Mouse (Mus musculus): ENCODE data around the gene Nup54. TPM values are rescaled to one million over a fixed set of nuclear protein-coding genes. Genes with fewer than 3 reads are reported as not detected.

The Nup54 gene
- polyA plus RNA-seq, 1 experiment from 2014 or later, result 37.3 TPM

- H3K27me3 ChIP-seq (ENCODE audit: insufficient read depth, low read length), result no peaks in the 10 kb centered on the region
- no peak for TF ChIP-seq CTCF (IDR thresholded peaks at IDR 0.05; ENCODE audit: low read depth)
- peaks cover 10% of the 10 kb centered on the region; the same call in 1 of the 2 replicates for H3K36me3 ChIP-seq (ENCODE audit: insufficient read depth, low read length)
- 89% methylated on average over 7 of the region's 7 CpGs for WGBS
- H3K9ac ChIP-seq (ENCODE audit: low read depth, low read length), result no peak overlapping the region
- no peaks in the 10 kb centered on the region for H3K4me1 ChIP-seq (replicated peaks; ENCODE audit: insufficient read depth, low read length)
- no peaks in the 10 kb centered on the region for H3K9me3 ChIP-seq (replicated peaks; ENCODE audit: low read length)
- no peak for ATAC-seq (replicated peaks; ENCODE audit: low FRiP score, low read depth)
- no peak overlapping the region for H3K4me3 ChIP-seq (replicated peaks; ENCODE audit: low read depth, low read length)
- no peak for DNase-seq (ENCODE audit: low spot score)
- no peak overlapping the region for H3K4me2 ChIP-seq (ENCODE audit: low read length)
- H3K27ac ChIP-seq, result no peak overlapping the region
Observed at GRCm38 (mm10) chr5:92442914-92443313, 7.9 kb upstream of the Nup54 start.

- DNase-seq (ENCODE audit: low spot score) (no peak), ATAC-seq (replicated peaks; ENCODE audit: low FRiP score, low read depth) (no peak)
- no peak overlapping the region for H3K27ac ChIP-seq
- no peaks in the 10 kb centered on the region for H3K9me3 ChIP-seq (replicated peaks; ENCODE audit: low read length)
- no peak for TF ChIP-seq CTCF (IDR thresholded peaks at IDR 0.05; ENCODE audit: low read depth)
- H3K27me3 ChIP-seq (ENCODE audit: insufficient read depth, low read length), result no peaks in the 10 kb centered on the region
- no peak overlapping the region for H3K9ac ChIP-seq (ENCODE audit: low read depth, low read length)
- peaks cover 3% of the 10 kb centered on the region; the same call in 1 of the 2 replicates for H3K36me3 ChIP-seq (ENCODE audit: insufficient read depth, low read length)
- no peaks in the 10 kb centered on the region for H3K4me1 ChIP-seq (replicated peaks; ENCODE audit: insufficient read depth, low read length)
- H3K4me2 ChIP-seq (ENCODE audit: low read length), result no peak overlapping the region
- WGBS, result 54% methylated on average over 5 of the region's 5 CpGs
- H3K4me3 ChIP-seq (replicated peaks; ENCODE audit: low read depth, low read length), result no peak overlapping the region
Observed at GRCm38 (mm10) chr5:92441494-92441893, 6.5 kb upstream of the Nup54 start.

- ATAC-seq (replicated peaks; ENCODE audit: low FRiP score, low read depth) (no peak), DNase-seq (ENCODE audit: low spot score) (no peak)
- H3K4me1 ChIP-seq (replicated peaks; ENCODE audit: insufficient read depth, low read length), result no peaks in the 10 kb centered on the region
- H3K27me3 ChIP-seq (ENCODE audit: insufficient read depth, low read length), result no peaks in the 10 kb centered on the region
- no peak overlapping the region for H3K27ac ChIP-seq
- no peak overlapping the region for H3K4me3 ChIP-seq (replicated peaks; ENCODE audit: low read depth, low read length)
- H3K9me3 ChIP-seq (replicated peaks; ENCODE audit: low read length), result no peaks in the 10 kb centered on the region
- no peak overlapping the region for H3K4me2 ChIP-seq (ENCODE audit: low read length)
- H3K9ac ChIP-seq (ENCODE audit: low read depth, low read length), result no peak overlapping the region
- no peaks in the 10 kb centered on the region; the same call in 1 of the 2 replicates for H3K36me3 ChIP-seq (ENCODE audit: insufficient read depth, low read length)
- WGBS, result 81% methylated on average over 8 of the region's 8 CpGs
- no peak for TF ChIP-seq CTCF (IDR thresholded peaks at IDR 0.05; ENCODE audit: low read depth)
Observed at GRCm38 (mm10) chr5:92438540-92438939, 3.5 kb upstream of the Nup54 start.

GRCm38 (mm10) chr5:92434571-92434985 is 441 bp downstream of the Nup54 start:
- Histone ChIP-seq H3K27me3 (ENCODE audit: insufficient read depth, low read length) (no peaks in the 10 kb centered on the region), H3K4me1 (replicated peaks; ENCODE audit: insufficient read depth, low read length) (no peaks in the 10 kb centered on the region), H3K9ac (ENCODE audit: low read depth, low read length) (peak overlapping the region; percentile 81), H3K36me3 (ENCODE audit: insufficient read depth, low read length) (no peaks in the 10 kb centered on the region), H3K4me2 (ENCODE audit: low read length) (peak overlapping the region; percentile 85), H3K9me3 (replicated peaks; ENCODE audit: low read length) (no peaks in the 10 kb centered on the region), H3K4me3 (replicated peaks; ENCODE audit: low read depth, low read length) (peak overlapping the region; percentile 99), H3K27ac (peak overlapping the region; percentile 89)
- DNase-seq (ENCODE audit: low spot score) (peak; percentile 20), ATAC-seq (replicated peaks; ENCODE audit: low FRiP score, low read depth) (no peak; the same call in 1 of the 2 replicates)
- TF ChIP-seq CTCF (IDR thresholded peaks at IDR 0.05; ENCODE audit: low read depth), result no peak
- WGBS, result 0% methylated on average over 31 of the region's 39 CpGs

- Histone ChIP-seq H3K9me3 (replicated peaks; ENCODE audit: low read length) (no peaks in the 10 kb centered on the region), H3K27me3 (ENCODE audit: insufficient read depth, low read length) (no peaks in the 10 kb centered on the region), H3K4me2 (ENCODE audit: low read length) (peak overlapping the region; percentile 85), H3K4me3 (replicated peaks; ENCODE audit: low read depth, low read length) (peak overlapping the region; percentile 99), H3K27ac (no peak overlapping the region), H3K4me1 (replicated peaks; ENCODE audit: insufficient read depth, low read length) (no peaks in the 10 kb centered on the region), H3K36me3 (ENCODE audit: insufficient read depth, low read length) (0 out of 2 replicates have a peak, but pooled peaks cover 3% of the 10 kb centered on the region), H3K9ac (ENCODE audit: low read depth, low read length) (peak overlapping the region; percentile 81)
- no peak for TF ChIP-seq CTCF (IDR thresholded peaks at IDR 0.05; ENCODE audit: low read depth)
- ATAC-seq (replicated peaks; ENCODE audit: low FRiP score, low read depth) (no peak), DNase-seq (ENCODE audit: low spot score) (peak; percentile 27)
- under 1% methylated on average over 12 of the region's 12 CpGs for WGBS
Observed at GRCm38 (mm10) chr5:92434070-92434469, 949 bp downstream of the Nup54 start.

- 84% methylated on average over 7 of the region's 7 CpGs for WGBS
- Histone ChIP-seq H3K4me2 (ENCODE audit: low read length) (no peak overlapping the region), H3K9ac (ENCODE audit: low read depth, low read length) (no peak overlapping the region), H3K9me3 (replicated peaks; ENCODE audit: low read length) (no peaks in the 10 kb centered on the region), H3K36me3 (ENCODE audit: insufficient read depth, low read length) (peaks cover 14% of the 10 kb centered on the region), H3K4me1 (replicated peaks; ENCODE audit: insufficient read depth, low read length) (no peaks in the 10 kb centered on the region), H3K4me3 (replicated peaks; ENCODE audit: low read depth, low read length) (no peak overlapping the region), H3K27me3 (ENCODE audit: insufficient read depth, low read length) (no peaks in the 10 kb centered on the region), H3K27ac (no peak overlapping the region)
- TF ChIP-seq CTCF (IDR thresholded peaks at IDR 0.05; ENCODE audit: low read depth), result no peak
- ATAC-seq (replicated peaks; ENCODE audit: low FRiP score, low read depth), result no peak
- DNase-seq (ENCODE audit: low spot score), result no peak
Observed at GRCm38 (mm10) chr5:92431611-92432010, 3.4 kb downstream of the Nup54 start.

- Histone ChIP-seq H3K9ac (ENCODE audit: low read depth, low read length) (no peak overlapping the region), H3K27ac (no peak overlapping the region), H3K4me1 (replicated peaks; ENCODE audit: insufficient read depth, low read length) (no peaks in the 10 kb centered on the region), H3K4me3 (replicated peaks; ENCODE audit: low read depth, low read length) (no peak overlapping the region), H3K36me3 (ENCODE audit: insufficient read depth, low read length) (peaks cover 14% of the 10 kb centered on the region), H3K4me2 (ENCODE audit: low read length) (no peak overlapping the region), H3K9me3 (replicated peaks; ENCODE audit: low read length) (no peaks in the 10 kb centered on the region), H3K27me3 (ENCODE audit: insufficient read depth, low read length) (no peaks in the 10 kb centered on the region)
- ATAC-seq (replicated peaks; ENCODE audit: low FRiP score, low read depth) (no peak), DNase-seq (ENCODE audit: low spot score) (no peak)
- 90% methylated on average over 5 of the region's 5 CpGs for WGBS
- TF ChIP-seq CTCF (IDR thresholded peaks at IDR 0.05; ENCODE audit: low read depth), result no peak
Observed at GRCm38 (mm10) chr5:92430723-92431122, 4.3 kb downstream of the Nup54 start.

All from kidney, postnatal 0 days (tissue).